Mouse (Mus musculus): ENCODE measurements around the gene Klc4.

DNA sequence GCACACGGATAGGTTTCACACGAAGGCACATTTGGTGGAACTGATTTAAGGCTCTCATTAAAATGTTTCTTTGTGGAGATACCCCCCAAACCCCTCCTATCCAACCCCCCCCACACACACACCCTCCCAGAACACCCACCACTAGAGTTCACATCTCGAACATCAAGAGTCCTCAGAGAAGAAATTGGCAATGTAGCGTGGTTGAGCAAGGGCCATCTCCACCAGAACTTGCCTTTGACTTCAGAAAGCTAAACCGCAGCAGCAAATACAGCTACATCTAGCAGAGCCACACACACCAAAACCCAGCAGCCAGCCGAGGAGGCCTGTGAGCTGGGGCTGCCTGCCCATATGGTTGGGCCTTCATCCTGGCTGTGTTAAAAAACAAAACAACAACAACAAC lies 18.4 kb downstream of the Klc4 start:
- TF ChIP-seq CTCF (IDR thresholded peaks at IDR 0.05; ENCODE audit: extremely low read depth, insufficient read length, insufficient replicate concordance, low read depth, low read length) (no peak), POLR2A (IDR thresholded peaks at IDR 0.05; ENCODE audit: low read depth, low read length) (no peak)
